Mouse (Mus musculus) forebrain, embryonic 12.5 days (tissue): Measurements from ENCODE around the gene Astn2. TPM values are rescaled to one million over a fixed set of nuclear protein-coding genes. Genes with fewer than 3 reads are reported as not detected.

Experiments used
- ATAC-seq: fragments of 200-750 bp; cut with Nextera tagmentation; 2 replicates; pipeline ENCODE4 v1.8.0; 2017; ENCODE audit warnings: moderate TSS enrichment; ENCODE audit not compliant: low FRiP score
- H3K27ac ChIP-seq: fragments of 300-500 bp; sonication (generic); 2 replicates; pipeline ENCODE4 v1.5.1; 2016; ENCODE audit warnings: mild to moderate bottlenecking
- H3K27me3 ChIP-seq: fragments of 300-500 bp; sonication (generic); 2 replicates; pipeline ENCODE4 v1.6.1; 2016; ENCODE audit warnings: mild to moderate bottlenecking
- H3K36me3 ChIP-seq: fragments of 300-500 bp; sonication (generic); replicated peaks from 2 replicates; pipeline ENCODE4 v1.6.1; 2016; ENCODE audit warnings: mild to moderate bottlenecking
- H3K4me1 ChIP-seq: fragments of 300-500 bp; sonication (generic); 2 replicates; pipeline ENCODE4 v1.6.1; 2016
- H3K4me2 ChIP-seq: fragments of 300-500 bp; sonication (generic); 2 replicates; pipeline ENCODE4 v1.6.1; 2016; ENCODE audit warnings: mild to moderate bottlenecking, moderate library complexity
- H3K4me3 ChIP-seq: fragments of 300-500 bp; sonication (generic); replicated peaks from 2 replicates; pipeline ENCODE4 v1.5.1; 2016; ENCODE audit warnings: mild to moderate bottlenecking
- H3K9ac ChIP-seq: fragments of 300-500 bp; sonication (generic); 2 replicates; pipeline ENCODE4 v1.6.1; 2016; ENCODE audit warnings: mild to moderate bottlenecking
- H3K9me3 ChIP-seq: fragments of 300-500 bp; sonication (generic); 2 replicates; pipeline ENCODE4 v1.6.1; 2016
- WGBS: fragments of 180-500 bp; shearing (Covaris S2); methylation state at CpG from one replicate; pipeline ENCODE4 v1.1.7; 2016; 5-methylcytosine and 5-hydroxymethylcytosine counted together
- polyA plus RNA-seq: library from polyadenylated mRNA; unstranded; fragments of >200 nt; fragmentation: Nextera tagmentation; extraction: Ambion mirVana; gene quantifications from 2 replicates; pipeline ENCODE4 v1.2.1, GENCODE M21; 2016

Gene Astn2
- polyA plus RNA-seq, 1 experiment from 2014 or later, result 1.9 TPM

GRCm38 (mm10) chr4:65508101-65508500, 896.3 kb downstream of the Astn2 start:
- Histone ChIP-seq H3K4me1 (no peaks in the 10 kb centered on the region), H3K4me2 (no peak overlapping the region), H3K36me3 (no peaks in the 10 kb centered on the region), H3K4me3 (no peak overlapping the region), H3K9me3 (no peaks in the 10 kb centered on the region), H3K27me3 (no peaks in the 10 kb centered on the region), H3K27ac (no peak overlapping the region), H3K9ac (no peak overlapping the region)
- WGBS, result 68% methylated on average over 2 of the region's 2 CpGs
- ATAC-seq, result no peak

GRCm38 (mm10) chr4:65506870-65507269, 897.5 kb downstream of the Astn2 start:
- no peaks in the 10 kb centered on the region for H3K9me3 ChIP-seq
- no peak for ATAC-seq

GRCm38 (mm10) chr4:65496463-65496834, 908.0 kb downstream of the Astn2 start:
- Histone ChIP-seq H3K36me3 (no peaks in the 10 kb centered on the region), H3K27me3 (no peaks in the 10 kb centered on the region), H3K4me2 (no peak overlapping the region), H3K4me3 (no peak overlapping the region), H3K4me1 (peaks cover 10% of the 10 kb centered on the region; the same call in 1 of the 2 replicates), H3K9me3 (no peaks in the 10 kb centered on the region), H3K27ac (no peak overlapping the region), H3K9ac (no peak overlapping the region)
- ATAC-seq, result peak; percentile 96
- 5% methylated on average over 3 of the region's 3 CpGs for WGBS

More at GRCm38 (mm10) chr4:65506870-65507269, 897.5 kb downstream of the Astn2 start:
- Histone ChIP-seq H3K27me3 (no peaks in the 10 kb centered on the region), H3K4me2 (no peak overlapping the region), H3K36me3 (no peaks in the 10 kb centered on the region), H3K4me1 (no peaks in the 10 kb centered on the region), H3K27ac (no peak overlapping the region), H3K4me3 (no peak overlapping the region), H3K9ac (no peak overlapping the region)

DNA sequence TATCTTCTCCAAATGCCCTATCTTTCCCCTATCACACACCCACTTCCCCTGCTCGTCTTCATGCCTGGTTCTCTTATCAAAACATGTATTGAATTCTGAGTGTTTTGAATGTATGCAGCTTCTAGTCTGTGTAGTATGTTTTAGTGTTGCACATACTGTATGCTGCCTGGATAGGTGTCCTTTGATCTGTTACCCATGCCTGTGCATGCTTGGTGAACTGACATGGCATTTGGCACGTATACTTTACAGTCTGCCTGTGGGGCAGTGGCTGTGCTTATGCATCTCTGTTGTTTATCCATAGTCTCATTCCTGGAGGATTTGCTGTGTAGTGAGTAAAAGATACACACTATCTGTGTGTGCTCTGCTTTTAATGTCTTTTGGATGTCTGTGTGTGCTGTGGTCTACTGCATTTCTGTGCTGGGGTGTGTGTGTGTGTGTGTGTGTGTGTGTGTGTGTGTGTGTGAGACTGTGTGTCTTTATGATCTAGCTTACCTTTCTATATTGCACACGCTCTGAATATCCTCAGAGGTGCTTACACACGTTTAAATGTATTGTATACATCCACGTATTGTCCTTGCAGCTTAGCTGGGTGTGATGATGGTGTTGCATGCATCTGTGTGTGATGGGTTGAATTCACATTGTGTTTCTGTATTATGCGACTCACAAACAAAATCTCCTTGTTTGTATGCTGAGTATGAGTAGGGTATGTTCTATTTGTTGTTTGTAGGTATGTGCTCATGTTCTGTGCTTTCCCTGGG, 908.5 kb downstream of the Astn2 start:
- H3K9me3 ChIP-seq, result no peaks in the 10 kb centered on the region
- H3K4me2 ChIP-seq, result no peak overlapping the region
- H3K9ac ChIP-seq, result no peak overlapping the region
- H3K27me3 ChIP-seq, result no peaks in the 10 kb centered on the region
- no peaks in the 10 kb centered on the region for H3K36me3 ChIP-seq
- WGBS, result 65% methylated on average over 6 of the region's 6 CpGs
- H3K4me3 ChIP-seq, result no peak overlapping the region
- no peak overlapping the region for H3K27ac ChIP-seq
- peak; percentile 31; the same call in 1 of the 2 replicates for ATAC-seq
- peaks cover 10% of the 10 kb centered on the region; the same call in 1 of the 2 replicates for H3K4me1 ChIP-seq

GRCm38 (mm10) chr4:65491541-65491940, 912.9 kb downstream of the Astn2 start:
- WGBS, result 88% methylated on average over 2 of the region's 2 CpGs
- Histone ChIP-seq H3K4me2 (no peak overlapping the region), H3K36me3 (no peaks in the 10 kb centered on the region), H3K4me1 (peaks cover 10% of the 10 kb centered on the region; the same call in 1 of the 2 replicates), H3K9me3 (no peaks in the 10 kb centered on the region), H3K27me3 (no peaks in the 10 kb centered on the region), H3K9ac (no peak overlapping the region), H3K4me3 (no peak overlapping the region), H3K27ac (no peak overlapping the region)
- no peak for ATAC-seq

DNA sequence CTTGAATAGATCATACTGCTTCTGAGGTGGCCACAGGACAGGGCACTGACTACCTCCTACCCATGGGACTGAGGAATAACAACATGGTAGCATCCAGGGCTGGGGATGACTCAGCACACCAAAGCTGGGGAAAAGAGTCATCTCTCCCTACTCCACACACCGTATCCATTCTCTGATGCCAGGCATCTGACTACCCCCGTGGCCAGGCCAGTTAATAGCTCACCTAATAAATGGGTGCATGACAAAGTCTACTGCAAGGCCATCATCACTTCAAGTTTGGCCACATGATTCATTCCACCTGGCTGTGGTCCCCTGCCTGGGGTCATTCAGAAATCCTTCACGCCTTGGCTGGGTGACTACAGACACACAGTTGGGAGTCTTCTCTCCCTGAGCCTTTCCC, 914.7 kb downstream of the Astn2 start:
- no peak overlapping the region for H3K27ac ChIP-seq
- no peak overlapping the region for H3K4me2 ChIP-seq
- no peaks in the 10 kb centered on the region for H3K9me3 ChIP-seq
- 75% methylated on average over 3 of the region's 3 CpGs for WGBS
- no peaks in the 10 kb centered on the region for H3K27me3 ChIP-seq
- H3K9ac ChIP-seq, result no peak overlapping the region
- no peaks in the 10 kb centered on the region for H3K36me3 ChIP-seq
- no peak for ATAC-seq
- no peaks in the 10 kb centered on the region for H3K4me1 ChIP-seq
- H3K4me3 ChIP-seq, result no peak overlapping the region

GRCm38 (mm10) chr4:65481632-65482031, 922.8 kb downstream of the Astn2 start:
- no peak overlapping the region for H3K9ac ChIP-seq
- H3K36me3 ChIP-seq, result no peaks in the 10 kb centered on the region
- no peak for ATAC-seq
- H3K9me3 ChIP-seq, result no peaks in the 10 kb centered on the region
- H3K27me3 ChIP-seq, result no peaks in the 10 kb centered on the region
- no peak overlapping the region for H3K27ac ChIP-seq
- peaks cover 11% of the 10 kb centered on the region for H3K4me1 ChIP-seq
- H3K4me3 ChIP-seq, result no peak overlapping the region
- 79% methylated on average over 5 of the region's 5 CpGs for WGBS
- no peak overlapping the region for H3K4me2 ChIP-seq

DNA sequence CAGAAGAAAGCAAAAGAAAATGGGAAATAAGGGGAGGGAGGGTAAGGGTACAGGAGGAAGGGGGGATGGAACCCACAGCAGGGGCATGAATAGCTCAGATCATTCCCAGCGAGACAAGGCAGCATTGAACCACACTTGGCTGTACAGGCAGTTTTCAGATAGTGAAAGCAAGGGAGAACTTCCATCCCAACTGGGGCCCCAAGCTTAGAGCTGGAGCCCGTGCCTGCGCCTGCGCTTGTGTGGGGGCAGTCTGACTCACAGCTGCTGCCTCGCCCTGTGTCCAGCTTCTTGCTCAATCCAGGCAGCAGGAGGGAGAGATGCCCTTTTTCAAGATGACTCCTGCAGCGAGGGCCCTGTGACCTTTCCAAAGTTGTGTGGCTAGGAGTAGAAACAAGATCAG, 927.3 kb downstream of the Astn2 start:
- Histone ChIP-seq H3K4me3 (no peak overlapping the region), H3K36me3 (no peaks in the 10 kb centered on the region), H3K27me3 (peaks cover 5% of the 10 kb centered on the region; the same call in 1 of the 2 replicates), H3K4me2 (no peak overlapping the region), H3K9me3 (no peaks in the 10 kb centered on the region), H3K9ac (no peak overlapping the region), H3K27ac (0 out of 2 replicates have a peak overlapping the region, but pooled peaks have one; percentile 13), H3K4me1 (peaks cover 18% of the 10 kb centered on the region)
- 15% methylated on average over 6 of the region's 6 CpGs for WGBS
- ATAC-seq, result peak; percentile 61; the same call in 1 of the 2 replicates

- peaks cover 18% of the 10 kb centered on the region for H3K4me1 ChIP-seq
- peaks cover 5% of the 10 kb centered on the region; the same call in 1 of the 2 replicates for H3K27me3 ChIP-seq
- ATAC-seq, result no peak
- H3K4me2 ChIP-seq, result no peak overlapping the region
- H3K9me3 ChIP-seq, result no peaks in the 10 kb centered on the region
- H3K36me3 ChIP-seq, result no peaks in the 10 kb centered on the region
- no peak overlapping the region for H3K4me3 ChIP-seq
- WGBS, result 39% methylated on average over 4 of the region's 4 CpGs
- no peak overlapping the region for H3K9ac ChIP-seq
- H3K27ac ChIP-seq, result no peak overlapping the region
Observed at GRCm38 (mm10) chr4:65475925-65476560, 928.4 kb downstream of the Astn2 start.

- ATAC-seq, result no peak
- no peaks in the 10 kb centered on the region for H3K9me3 ChIP-seq
- peaks cover 5% of the 10 kb centered on the region; the same call in 1 of the 2 replicates for H3K27me3 ChIP-seq
- WGBS, result 86% methylated on average over 5 of the region's 5 CpGs
- no peaks in the 10 kb centered on the region for H3K36me3 ChIP-seq
- peaks cover 18% of the 10 kb centered on the region for H3K4me1 ChIP-seq
- H3K4me2 ChIP-seq, result no peak overlapping the region
- H3K4me3 ChIP-seq, result no peak overlapping the region
- H3K9ac ChIP-seq, result no peak overlapping the region
- no peak overlapping the region for H3K27ac ChIP-seq
Observed at GRCm38 (mm10) chr4:65473141-65473540, 931.3 kb downstream of the Astn2 start.

- H3K4me2 ChIP-seq, result no peak overlapping the region
- no peak overlapping the region for H3K4me3 ChIP-seq
- 83% methylated on average over 4 of the region's 4 CpGs for WGBS
- no peaks in the 10 kb centered on the region for H3K4me1 ChIP-seq
- no peaks in the 10 kb centered on the region for H3K27me3 ChIP-seq
- no peak overlapping the region for H3K9ac ChIP-seq
- H3K27ac ChIP-seq, result no peak overlapping the region
- no peak for ATAC-seq
- H3K36me3 ChIP-seq, result no peaks in the 10 kb centered on the region
- no peaks in the 10 kb centered on the region for H3K9me3 ChIP-seq
Observed at GRCm38 (mm10) chr4:65449171-65449570, 955.2 kb downstream of the Astn2 start.

- no peak for ATAC-seq
- H3K36me3 ChIP-seq, result no peaks in the 10 kb centered on the region
- no peaks in the 10 kb centered on the region for H3K9me3 ChIP-seq
- 79% methylated on average over 4 of the region's 4 CpGs for WGBS
- no peak overlapping the region for H3K27ac ChIP-seq
- no peak overlapping the region for H3K4me2 ChIP-seq
- no peaks in the 10 kb centered on the region for H3K4me1 ChIP-seq
- H3K4me3 ChIP-seq, result no peak overlapping the region
- no peak overlapping the region for H3K9ac ChIP-seq
- no peaks in the 10 kb centered on the region for H3K27me3 ChIP-seq
Observed at GRCm38 (mm10) chr4:65441746-65442145, 962.7 kb downstream of the Astn2 start.

GRCm38 (mm10) chr4:65430804-65431203, 973.6 kb downstream of the Astn2 start:
- Histone ChIP-seq H3K27ac (no peak overlapping the region), H3K9me3 (no peaks in the 10 kb centered on the region), H3K27me3 (no peaks in the 10 kb centered on the region), H3K4me3 (no peak overlapping the region), H3K9ac (no peak overlapping the region), H3K4me1 (no peaks in the 10 kb centered on the region), H3K4me2 (no peak overlapping the region), H3K36me3 (no peaks in the 10 kb centered on the region)
- peak; percentile 51; the same call in 1 of the 2 replicates for ATAC-seq
- WGBS, result 69% methylated on average over 3 of the region's 3 CpGs
